Mouse (Mus musculus) embryonic facial prominence, embryonic 15.5 days (tissue): ENCODE results near the gene Hamp. TPM values are rescaled to one million over a fixed set of nuclear protein-coding genes. Genes with fewer than 3 reads are reported as not detected.

Experiments used
- ATAC-seq: fragments of 200-750 bp; cut with Nextera tagmentation; 2 replicates; pipeline ENCODE4 v1.8.0; 2017; ENCODE audit warnings: low read depth, moderate TSS enrichment; ENCODE audit not compliant: insufficient number of reproducible peaks, low FRiP score, low TSS enrichment
- H3K27ac ChIP-seq: fragments of 300-500 bp; sonication (generic); replicated peaks from 2 replicates; pipeline ENCODE4 v1.5.1; 2015; ENCODE audit warnings: mild to moderate bottlenecking, inconsistent platforms
- H3K27me3 ChIP-seq: fragments of 300-500 bp; sonication (generic); 2 replicates; pipeline ENCODE4 v1.6.1; 2015; ENCODE audit warnings: inconsistent platforms
- H3K36me3 ChIP-seq: fragments of 300-500 bp; sonication (generic); 2 replicates; pipeline ENCODE4 v1.6.1; 2015; ENCODE audit warnings: mild to moderate bottlenecking, inconsistent platforms
- H3K4me1 ChIP-seq: fragments of 300-500 bp; sonication (generic); 2 replicates; pipeline ENCODE4 v1.6.1; 2015; ENCODE audit warnings: inconsistent platforms
- H3K4me2 ChIP-seq: fragments of 300-500 bp; sonication (generic); replicated peaks from 2 replicates; pipeline ENCODE4 v1.6.1; 2015; ENCODE audit warnings: mild to moderate bottlenecking, inconsistent platforms
- H3K4me3 ChIP-seq: fragments of 300-500 bp; sonication (generic); replicated peaks from 2 replicates; pipeline ENCODE4 v1.5.1; 2015; ENCODE audit warnings: mild to moderate bottlenecking, inconsistent platforms
- H3K9ac ChIP-seq: fragments of 300-500 bp; sonication (generic); 2 replicates; pipeline ENCODE4 v1.6.1; 2015; ENCODE audit warnings: inconsistent platforms
- H3K9me3 ChIP-seq: fragments of 300-500 bp; sonication (generic); replicated peaks from 2 replicates; pipeline ENCODE4 v1.6.1; 2016; ENCODE audit warnings: inconsistent platforms
- WGBS: fragments of 180-500 bp; shearing (Covaris S2); methylation state at CpG from one replicate; pipeline ENCODE4 v1.1.7; 2015; 5-methylcytosine and 5-hydroxymethylcytosine counted together
- polyA plus RNA-seq: library from polyadenylated mRNA; unstranded; fragments of >200 nt; fragmentation: Nextera tagmentation; extraction: Ambion mirVana; gene quantifications from 2 replicates; pipeline ENCODE4 v1.2.1, GENCODE M21; 2015

Gene Hamp
- polyA plus RNA-seq, 1 experiment from 2014 or later: not detected

- H3K4me2 ChIP-seq: no peak overlapping the region
- 52% methylated on average over 4 of the region's 4 CpGs for WGBS
- no peaks in the 10 kb centered on the region for H3K36me3 ChIP-seq
- no peak overlapping the region for H3K4me3 ChIP-seq
- peaks cover 16% of the 10 kb centered on the region; the same call in 1 of the 2 replicates for H3K4me1 ChIP-seq
- H3K9ac ChIP-seq: no peak overlapping the region
- H3K9me3 ChIP-seq: no peaks in the 10 kb centered on the region
- no peak overlapping the region for H3K27ac ChIP-seq
- no peaks in the 10 kb centered on the region for H3K27me3 ChIP-seq
- ATAC-seq: no peak
These were observed 39.8 kb downstream of the Hamp start for GRCm38 (mm10) chr7:30904042-30904441.

GRCm38 (mm10) chr7:30895217-30895616, 48.6 kb downstream of the Hamp start:
- H3K4me3 ChIP-seq: no peak overlapping the region
- no peak overlapping the region for H3K27ac ChIP-seq
- no peak for ATAC-seq
- no peaks in the 10 kb centered on the region for H3K27me3 ChIP-seq
- WGBS: 79% methylated on average over 3 of the region's 3 CpGs
- no peak overlapping the region for H3K9ac ChIP-seq
- no peaks in the 10 kb centered on the region for H3K9me3 ChIP-seq
- H3K4me2 ChIP-seq: no peak overlapping the region
- 0 out of 2 replicates have a peak, but pooled peaks cover 7% of the 10 kb centered on the region for H3K4me1 ChIP-seq
- H3K36me3 ChIP-seq: no peaks in the 10 kb centered on the region

- Histone ChIP-seq H3K4me1 (0 out of 2 replicates have a peak, but pooled peaks cover 5% of the 10 kb centered on the region), H3K9ac (no peak overlapping the region), H3K4me2 (no peak overlapping the region), H3K36me3 (no peaks in the 10 kb centered on the region), H3K4me3 (no peak overlapping the region), H3K9me3 (no peaks in the 10 kb centered on the region), H3K27ac (no peak overlapping the region), H3K27me3 (no peaks in the 10 kb centered on the region)
- 49% methylated on average over 3 of the region's 3 CpGs for WGBS
- ATAC-seq: no peak
These were observed 51.3 kb downstream of the Hamp start for GRCm38 (mm10) chr7:30892515-30892914.

Other genes starting within 250 kb of the Hamp start
- gene 2200002J24Rik, start 245.1 kb downstream of the Hamp start, polyA plus RNA-seq: 0.41 and 0.64 TPM in 2 replicates
- gene Atp4a, start 231.8 kb downstream of the Hamp start, polyA plus RNA-seq: 0.29 and 0.63 TPM in 2 replicates
- gene Tmem147, start 214.5 kb downstream of the Hamp start, polyA plus RNA-seq: 191 and 200 TPM in 2 replicates
- gene Gapdhs, start 200.4 kb downstream of the Hamp start, polyA plus RNA-seq: 0.48 and 1.0 TPM in 2 replicates
- 163 and 182 TPM in 2 replicates for gene Sbsn, start 192.6 kb downstream of the Hamp start, polyA plus RNA-seq
- 491 and 576 TPM in 2 replicates for gene Dmkn, start 180.3 kb downstream of the Hamp start, polyA plus RNA-seq
- gene Krtdap, start 156.1 kb downstream of the Hamp start, polyA plus RNA-seq: 1,669 and 1,901 TPM in 2 replicates
- 0.14 TPM in 1 of 2 replicates, not detected in the other for gene Ffar2, start 120.3 kb downstream of the Hamp start, polyA plus RNA-seq
- not detected in 2 replicates for gene Ffar3, start 87.9 kb downstream of the Hamp start, polyA plus RNA-seq
- gene Ffar1, start 82.5 kb downstream of the Hamp start, polyA plus RNA-seq: not detected in 2 replicates
- 0.11 and 0.20 TPM in 2 replicates for gene Cd22, start 63.7 kb downstream of the Hamp start, polyA plus RNA-seq
- gene Mag, start 29.2 kb downstream of the Hamp start, polyA plus RNA-seq: 1.00 and 1.4 TPM in 2 replicates
- 0.93 TPM in 1 of 2 replicates, not detected in the other for gene Hamp2, start 19.4 kb downstream of the Hamp start, polyA plus RNA-seq
- gene Usf2, start 12.8 kb upstream of the Hamp start, polyA plus RNA-seq: 23.3 and 25.0 TPM in 2 replicates
- gene Lsr, start 29.4 kb upstream of the Hamp start, polyA plus RNA-seq: 40.8 and 47.2 TPM in 2 replicates
- 3.3 and 4.8 TPM in 2 replicates for gene Fam187b, start 29.8 kb upstream of the Hamp start, polyA plus RNA-seq
- gene Fxyd5, start 98.4 kb upstream of the Hamp start, polyA plus RNA-seq: 43.8 and 46.2 TPM in 2 replicates
- gene Fxyd7, start 107.4 kb upstream of the Hamp start, polyA plus RNA-seq: 10.6 and 12.3 TPM in 2 replicates
- gene Fxyd1, start 113.2 kb upstream of the Hamp start, polyA plus RNA-seq: 115 and 119 TPM in 2 replicates
- 1.7 and 2.1 TPM in 2 replicates for gene Lgi4, start 115.3 kb upstream of the Hamp start, polyA plus RNA-seq
- gene Fxyd3, start 132.7 kb upstream of the Hamp start, polyA plus RNA-seq: 108 and 127 TPM in 2 replicates
- 5.4 and 5.7 TPM in 2 replicates for gene Hpn, start 171.3 kb upstream of the Hamp start, polyA plus RNA-seq
- 7.1 and 7.8 TPM in 2 replicates for gene Scn1b, start 183.0 kb upstream of the Hamp start, polyA plus RNA-seq
- 72.5 and 75.2 TPM in 2 replicates for gene Gramd1a, start 211.9 kb upstream of the Hamp start, polyA plus RNA-seq